In genomic region chr13:38346096-38346915, GRCm38 (mm10) we compare ENCODE assay signal across 8 mouse cellular contexts. TPM values are rescaled to one million over a fixed set of nuclear protein-coding genes. Genes with fewer than 3 reads are reported as not detected.
A peak's percentile ranks its signal among the peaks of the same experiment; 100 is the strongest.
DNase-seq lines count a peak whose midpoint lies in the region; ATAC-seq lines count a peak whose summit lies in the region.

No protein-coding gene starts in this region.

- intact Hi-C loops in gastrocnemius, postnatal 14 days (cut with DNase I; ENCODE audit: low total_unique reads), result loop anchor here (10.0 kb wide), 1 partner anchor 158 kb away; no protein-coding TSS in a partner anchor

- ATAC-seq in forebrain, embryonic 16.5 days, result peak; percentile 9
- ATAC-seq in kidney, embryonic 16.5 days (ENCODE audit: low FRiP score, low TSS enrichment), result peak; percentile 5; the same call in 1 of the 2 replicates
- peak; percentile 26 for ATAC-seq in midbrain, embryonic 16.5 days

- H3K4me3 ChIP-seq in forebrain, embryonic 16.5 days (replicated peaks; ENCODE audit: low read length), result peak overlapping the region; percentile 49
- peak overlapping the region; percentile 48 for H3K4me3 ChIP-seq in kidney, embryonic 16.5 days (ENCODE audit: low read length)
- H3K4me3 ChIP-seq in midbrain, embryonic 16.5 days (ENCODE audit: low read depth, low read length), result peak overlapping the region; percentile 51

- no peaks in the 10 kb centered on the region for H3K9me3 ChIP-seq in forebrain, embryonic 16.5 days (ENCODE audit: control insufficient read depth, low read length)
- H3K9me3 ChIP-seq in kidney, embryonic 16.5 days (ENCODE audit: low read length), result no peaks in the 10 kb centered on the region
- no peaks in the 10 kb centered on the region for H3K9me3 ChIP-seq in midbrain, embryonic 16.5 days (replicated peaks; ENCODE audit: control insufficient read depth, low read length, poor library complexity, severe bottlenecking)

- no peak overlapping the region for H3K27ac ChIP-seq in forebrain, embryonic 16.5 days (ENCODE audit: low read length)
- no peak overlapping the region for H3K27ac ChIP-seq in kidney, embryonic 16.5 days (ENCODE audit: low read length)
- H3K27ac ChIP-seq in midbrain, embryonic 16.5 days (ENCODE audit: low read length), result no peak overlapping the region

- no peaks in the 10 kb centered on the region for H3K36me3 ChIP-seq in forebrain, embryonic 16.5 days (ENCODE audit: control insufficient read depth, insufficient read depth)
- H3K36me3 ChIP-seq in kidney, embryonic 16.5 days (ENCODE audit: insufficient read depth, low read length), result no peaks in the 10 kb centered on the region
- H3K36me3 ChIP-seq in midbrain, embryonic 16.5 days (ENCODE audit: control insufficient read depth, insufficient read depth, low read length), result no peaks in the 10 kb centered on the region

- H3K4me1 ChIP-seq in forebrain, embryonic 16.5 days (replicated peaks; ENCODE audit: control insufficient read depth, insufficient read depth, low read length), result peaks cover 22% of the 10 kb centered on the region
- peaks cover 32% of the 10 kb centered on the region for H3K4me1 ChIP-seq in kidney, embryonic 16.5 days (ENCODE audit: insufficient read depth, low read length)
- peaks cover 25% of the 10 kb centered on the region for H3K4me1 ChIP-seq in midbrain, embryonic 16.5 days (ENCODE audit: control insufficient read depth, insufficient read depth, low read length)

- peak overlapping the region; percentile 86 for H3K4me2 ChIP-seq in forebrain, embryonic 16.5 days (ENCODE audit: low read length)
- peak overlapping the region; percentile 64 for H3K4me2 ChIP-seq in kidney, embryonic 16.5 days (replicated peaks; ENCODE audit: low read depth, low read length)
- peak overlapping the region; percentile 94 for H3K4me2 ChIP-seq in midbrain, embryonic 16.5 days (ENCODE audit: low read length)

- peak; percentile 29 for DNase-seq in gastrocnemius, postnatal 10 days
- no peak for DNase-seq in gastrocnemius, postnatal 14 days
- peak; percentile 44 for DNase-seq in Muller cell, postnatal 12 days (ENCODE audit: inconsistent ontology term)
- DNase-seq in adrenal gland, adult 8-10 months, result no peak
- no peak for DNase-seq in cerebellum, adult 18-20 months

- H3K27me3 ChIP-seq in forebrain, embryonic 16.5 days (replicated peaks; ENCODE audit: control insufficient read depth, insufficient read depth, low read length), result peaks cover 47% of the 10 kb centered on the region
- peaks cover 42% of the 10 kb centered on the region for H3K27me3 ChIP-seq in kidney, embryonic 16.5 days (ENCODE audit: insufficient read depth, low read length)
- peaks cover 49% of the 10 kb centered on the region for H3K27me3 ChIP-seq in midbrain, embryonic 16.5 days (ENCODE audit: control insufficient read depth, insufficient read depth, low read depth, low read length)

- WGBS in forebrain, embryonic 16.5 days, result under 1% methylated on average over 60 of the region's 63 CpGs
- WGBS in kidney, embryonic 16.5 days, result under 1% methylated on average over 57 of the region's 63 CpGs
- under 1% methylated on average over 57 of the region's 63 CpGs for WGBS in midbrain, embryonic 16.5 days

- H3K9ac ChIP-seq in forebrain, embryonic 16.5 days (replicated peaks; ENCODE audit: low read depth, low read length), result peak overlapping the region; percentile 31; the same call in 1 of the 2 replicates
- peak overlapping the region; percentile 45 for H3K9ac ChIP-seq in kidney, embryonic 16.5 days (replicated peaks; ENCODE audit: low read length)
- H3K9ac ChIP-seq in midbrain, embryonic 16.5 days (ENCODE audit: low read depth, low read length), result peak overlapping the region; percentile 59

RNA-seq across cellular contexts. Expression of gene Bmp6, which starts 1.4 kb away (rescaled TPM):
- total RNA-seq in gastrocnemius, postnatal 10 days (2021), result 1 to 10 TPM; 7.6 to 9.3 TPM
- 1 to 10 TPM; 7.1 to 8.8 TPM for total RNA-seq in gastrocnemius, postnatal 14 days (2021)
- 1.4 and 2.2 TPM in 2 replicates for polyA plus RNA-seq in forebrain, embryonic 16.5 days (2015; fragmentation: Nextera tagmentation; extraction: Ambion mirVana)
- polyA plus RNA-seq in kidney, embryonic 16.5 days (2015; fragmentation: Nextera tagmentation; extraction: Ambion mirVana), result 1.3 and 2.2 TPM in 2 replicates
- polyA plus RNA-seq in midbrain, embryonic 16.5 days (2015; fragmentation: Nextera tagmentation; extraction: Ambion mirVana), result 2.2 and 2.3 TPM in 2 replicates
- 10 to 100 TPM in 1 of 4 experiments, 1 to 10 TPM in 3; 8.2 to 12.5 (median 9.7) TPM for total RNA-seq in adrenal gland, adult 8-10 months (2022)

Comparison
In these comparisons a context has a peak if more than half of its experiments do, and no peak if none do; other contexts are left out.
1. DNase-seq: peak in gastrocnemius, postnatal 10 days (single experiment) and Muller cell, postnatal 12 days (single experiment); none in gastrocnemius, postnatal 14 days (single experiment), adrenal gland, adult 8-10 months (single experiment) and cerebellum, adult 18-20 months (0 of 2).
2. Peak in every context shown above with its lines, with median percentiles within 50 percentile points of each other: ATAC-seq, H3K4me2 ChIP-seq, H3K4me3 ChIP-seq and H3K9ac ChIP-seq.